Mouse (Mus musculus) MEL (cell line): ENCODE data around the gene Rnps1. TPM values are rescaled to one million over a fixed set of nuclear protein-coding genes. Genes with fewer than 3 reads are reported as not detected.
"Not testable (repeated sequence)": the region's sequence is repeated elsewhere in the genome, so short reads cannot be mapped to it uniquely, and the experiment has no call there.

ENCODE experiments used
- DNase-seq: peaks from one replicate; pipeline ENCODE4 v3.0.0; 2011; ENCODE audit warnings: low read depth, low spot score
- H3K27ac ChIP-seq: 2 replicates; pipeline ENCODE4 v1.5.1; 2012; ENCODE audit warnings: low read depth, mild to moderate bottlenecking, control low read depth, low read length, moderate library complexity; ENCODE audit not compliant: control insufficient read depth
- H3K27me3 ChIP-seq, 2 experiments: fragments of 150-350 bp in 1 of 2; sonication (generic) in 1 of 2; 2 replicates each; pipeline ENCODE4 v1.6.1; 2012; ENCODE audit warnings: low read length in 2 of 2, mild to moderate bottlenecking in 2 of 2, improper control_type of control experiment in 1 of 2, moderate library complexity in 1 of 2; ENCODE audit not compliant: insufficient read depth in 2 of 2, control insufficient read depth in 1 of 2
- H3K36me3 ChIP-seq, 2 experiments: 2 replicates each; pipeline ENCODE4 v1.6.1; 2012 to 2014; ENCODE audit warnings: low read length in 2 of 2, improper control_type of control experiment in 1 of 2, inconsistent platforms in 1 of 2, mild to moderate bottlenecking in 1 of 2; ENCODE audit not compliant: insufficient read depth in 2 of 2, control insufficient read depth in 1 of 2
- H3K4me1 ChIP-seq, 2 experiments: fragments of 150-350 bp in 1 of 2; sonication (generic) in 1 of 2; 2 replicates each; pipeline ENCODE4 v1.6.1; 2012; ENCODE audit warnings: low read length in 2 of 2, improper control_type of control experiment in 1 of 2, mild to moderate bottlenecking in 1 of 2; ENCODE audit not compliant: insufficient read depth in 2 of 2, control insufficient read depth in 1 of 2
- H3K4me3 ChIP-seq, 2 experiments: fragments of 150-350 bp in 1 of 2; sonication (generic) in 1 of 2; 2 replicates each; pipeline ENCODE4 v1.5.1; 2012; ENCODE audit warnings: low read depth in 2 of 2, low read length in 2 of 2, mild to moderate bottlenecking in 2 of 2, moderate library complexity in 2 of 2, control low read depth in 1 of 2, improper control_type of control experiment in 1 of 2; ENCODE audit not compliant: control insufficient read depth in 1 of 2, insufficient read depth in 1 of 2
- H3K79me2 ChIP-seq: 2 replicates; pipeline ENCODE4 v1.6.1; 2012; ENCODE audit warnings: mild to moderate bottlenecking, low read length, moderate library complexity; ENCODE audit not compliant: control insufficient read depth, poor library complexity, insufficient read depth
- H3K9ac ChIP-seq: 2 replicates; pipeline ENCODE4 v1.6.1; 2012; ENCODE audit warnings: low read depth, mild to moderate bottlenecking, control low read depth, low read length, moderate library complexity; ENCODE audit not compliant: control insufficient read depth, poor library complexity, severe bottlenecking
- H3K9me3 ChIP-seq: fragments of 150-350 bp; sonication (generic); replicated peaks from 2 replicates; pipeline ENCODE4 v1.6.1; 2012; ENCODE audit warnings: mild to moderate bottlenecking, low read length, improper control_type of control experiment, moderate library complexity; ENCODE audit not compliant: insufficient read depth
- BHLHE40 ChIP-seq: IDR thresholded peaks from 2 replicates; pipeline ENCODE4 v1.6.1; 2012; ENCODE audit warnings: low read depth, mild to moderate bottlenecking, inconsistent platforms, low read length, improper control_type of control experiment, borderline replicate concordance
- CHD1 ChIP-seq: IDR thresholded peaks from 2 replicates; pipeline ENCODE4 v1.6.1; 2012; ENCODE audit warnings: low read depth, mild to moderate bottlenecking, inconsistent platforms, low read length, improper control_type of control experiment
- CTCF ChIP-seq, 3 experiments: IDR thresholded peaks in 2 of 3; conservative IDR thresholded peaks in 1 of 3; 2 replicates each; pipeline ENCODE4 v1.5.1; 2011 to 2012; ENCODE audit warnings: low read length in 3 of 3, low read depth in 2 of 3, mild to moderate bottlenecking in 2 of 3, improper control_type of control experiment in 1 of 3, inconsistent platforms in 1 of 3, mixed read lengths in 1 of 3, moderate library complexity in 1 of 3; ENCODE audit not compliant: control insufficient read depth in 1 of 3, insufficient read depth in 1 of 3, poor library complexity in 1 of 3, severe bottlenecking in 1 of 3
- E2F4 ChIP-seq: IDR thresholded peaks from 2 replicates; pipeline ENCODE4 v1.6.1; 2011; ENCODE audit warnings: low read depth, low read length, improper control_type of control experiment, borderline replicate concordance
- ELF1 ChIP-seq: IDR thresholded peaks from 2 replicates; pipeline ENCODE4 v1.6.1; 2014; ENCODE audit warnings: low read depth, mild to moderate bottlenecking, inconsistent platforms, low read length, improper control_type of control experiment, moderate library complexity
- EP300 ChIP-seq, 2 experiments: IDR thresholded peaks; 2 replicates each; pipeline ENCODE4 v1.6.1; 2011; ENCODE audit warnings: improper control_type of control experiment in 2 of 2, low read length in 2 of 2, low read depth in 1 of 2, mild to moderate bottlenecking in 1 of 2
- ETS1 ChIP-seq: IDR thresholded peaks from 2 replicates; pipeline ENCODE4 v1.6.1; 2012; ENCODE audit warnings: low read depth, mild to moderate bottlenecking, inconsistent platforms, low read length, improper control_type of control experiment, moderate library complexity
- GATA1 ChIP-seq: IDR thresholded peaks from 2 replicates; pipeline ENCODE4 v1.6.1; 2011; ENCODE audit warnings: low read depth, low read length, improper control_type of control experiment
- HCFC1 ChIP-seq: IDR thresholded peaks from 2 replicates; pipeline ENCODE4 v1.6.1; 2012; ENCODE audit warnings: low read depth, mild to moderate bottlenecking, inconsistent platforms, low read length, improper control_type of control experiment, moderate library complexity
- MAX ChIP-seq: IDR thresholded peaks from 2 replicates; pipeline ENCODE4 v1.6.1; 2011; ENCODE audit warnings: low read length, improper control_type of control experiment
- MEF2A ChIP-seq: IDR thresholded peaks from 2 replicates; pipeline ENCODE4 v1.6.1; 2014; ENCODE audit warnings: low read depth, mild to moderate bottlenecking, inconsistent platforms, low read length, improper control_type of control experiment; ENCODE audit not compliant: poor library complexity, insufficient replicate concordance, severe bottlenecking; ENCODE audit errors: extremely low read depth
- MYB ChIP-seq: IDR thresholded peaks from 2 replicates; pipeline ENCODE4 v1.6.1; 2011; ENCODE audit warnings: mild to moderate bottlenecking, low read depth, low read length, improper control_type of control experiment
- NRF1 ChIP-seq: IDR thresholded peaks from 2 replicates; pipeline ENCODE4 v1.6.1; 2014; ENCODE audit warnings: low read depth, mild to moderate bottlenecking, inconsistent platforms, low read length, improper control_type of control experiment, moderate library complexity; ENCODE audit not compliant: poor library complexity, insufficient read depth, severe bottlenecking
- RAD21 ChIP-seq: IDR thresholded peaks from 2 replicates; pipeline ENCODE4 v1.6.1; 2011; ENCODE audit warnings: mild to moderate bottlenecking, low read depth, low read length, improper control_type of control experiment
- SIN3A ChIP-seq: IDR thresholded peaks from 2 replicates; pipeline ENCODE4 v1.6.1; 2012; ENCODE audit warnings: low read length, improper control_type of control experiment, inconsistent platforms
- SMC3 ChIP-seq: IDR thresholded peaks from 2 replicates; pipeline ENCODE4 v1.6.1; 2011; ENCODE audit warnings: low read depth, low read length, improper control_type of control experiment
- TAL1 ChIP-seq: IDR thresholded peaks from 2 replicates; pipeline ENCODE4 v1.6.1; 2012; ENCODE audit warnings: mild to moderate bottlenecking, inconsistent platforms, low read length, moderate library complexity, mixed read lengths
- USF1 ChIP-seq: IDR thresholded peaks from 2 replicates; pipeline ENCODE4 v1.6.1; 2014; ENCODE audit warnings: low read depth, mild to moderate bottlenecking, inconsistent platforms, low read length, improper control_type of control experiment, moderate library complexity
- USF2 ChIP-seq, 2 experiments: IDR thresholded peaks; 2 replicates each; pipeline ENCODE4 v1.6.1; 2011 to 2012; ENCODE audit warnings: improper control_type of control experiment in 2 of 2, low read length in 2 of 2, borderline replicate concordance in 1 of 2, inconsistent platforms in 1 of 2, low read depth in 1 of 2, mild to moderate bottlenecking in 1 of 2; ENCODE audit not compliant: insufficient read depth in 1 of 2
- ZC3H11A ChIP-seq: IDR thresholded peaks from 2 replicates; pipeline ENCODE4 v1.6.1; 2012; ENCODE audit warnings: low read depth, mild to moderate bottlenecking, inconsistent platforms, low read length, improper control_type of control experiment
- ZMIZ1 ChIP-seq: IDR thresholded peaks from 2 replicates; pipeline ENCODE4 v1.6.1; 2012; ENCODE audit warnings: low read depth, mild to moderate bottlenecking, inconsistent platforms, low read length, improper control_type of control experiment, moderate library complexity
- polyA plus RNA-seq, 2 experiments: library from polyadenylated mRNA; stranded (reverse) in 1 of 2; unstranded in 1 of 2; fragments of >175 nt in 1 of 2; fragments of >200 nt in 1 of 2; gene quantifications; 2 replicates each; pipeline versions ENCODE4 v1.2.1 to v1.2.4; 2012; ENCODE audit warnings: low replicate concordance in 2 of 2, low read depth in 1 of 2; ENCODE audit not compliant: insufficient read length in 2 of 2, insufficient read depth in 1 of 2, missing spikeins in 1 of 2
- total RNA-seq: library from RNA; depleted of rRNA; stranded (reverse); fragments of 300-350 nt; gene quantifications from 2 replicates; pipeline ENCODE4 v1.2.3, GENCODE M21; 2012

Gene Rnps1
- total and polyA plus RNA-seq, 3 experiments: 156 to 282 TPM; not detected in 1

GRCm38 (mm10) chr17:24424489-24424888, 10.1 kb downstream of the Rnps1 start:
- Histone ChIP-seq H3K27ac (no peak overlapping the region), H3K9ac (no peak overlapping the region), H3K9me3 (no peaks in the 10 kb centered on the region), H3K4me1 (peaks cover 0 to 2% of the 10 kb centered on the region in 2 experiments; a peak in 2 of 4 replicates), H3K4me3 (no peak overlapping the region), H3K79me2 (peaks cover 15% of the 10 kb centered on the region), H3K27me3 (no peaks in the 10 kb centered on the region), H3K36me3 (peaks cover 3 to 29% of the 10 kb centered on the region in 2 experiments; a peak in 3 of 4 replicates)
- no peak for TF ChIP-seq TAL1
- no peak for TF ChIP-seq USF1
- TF ChIP-seq ZMIZ1: no peak
- no peak for TF ChIP-seq ELF1
- no peak for TF ChIP-seq SIN3A
- no peak for TF ChIP-seq CHD1
- TF ChIP-seq GATA1: no peak
- TF ChIP-seq CTCF (IDR thresholded peaks at IDR 0.05 in 2 of 3, conservative IDR thresholded peaks at IDR 0.05 in 1 of 3; ENCODE audit: control insufficient read depth in 1 of 3, insufficient read depth in 1 of 3, low read depth in 2 of 3, low read length in 3 of 3, poor library complexity in 1 of 3, severe bottlenecking in 1 of 3): no peak
- no peak for TF ChIP-seq USF2 (IDR thresholded peaks at IDR 0.05; ENCODE audit: borderline replicate concordance in 1 of 2, insufficient read depth in 1 of 2, low read depth in 1 of 2, low read length in 2 of 2)
- no peak for TF ChIP-seq MAX
- no peak for TF ChIP-seq BHLHE40
- no peak for TF ChIP-seq ZC3H11A
- no peak for TF ChIP-seq ETS1
- TF ChIP-seq E2F4: no peak
- TF ChIP-seq SMC3: no peak
- TF ChIP-seq RAD21: no peak
- DNase-seq: no peak

GRCm38 (mm10) chr17:24425326-24425725, 11.0 kb downstream of the Rnps1 start:
- peaks cover 3 to 24% of the 10 kb centered on the region in 2 experiments; a peak in 3 of 4 replicates for H3K36me3 ChIP-seq
- H3K4me1 ChIP-seq, H3K27ac ChIP-seq, H3K9me3 ChIP-seq, H3K27me3 ChIP-seq, H3K4me3 ChIP-seq, H3K9ac ChIP-seq, DNase-seq: not testable (repeated sequence)
- H3K79me2 ChIP-seq: peaks cover 13% of the 10 kb centered on the region

- TF ChIP-seq NRF1: no peak
- no peak for TF ChIP-seq EP300 (IDR thresholded peaks at IDR 0.05; ENCODE audit: low read depth in 1 of 2, low read length in 2 of 2)
- no peak for TF ChIP-seq E2F4
- TF ChIP-seq MAX: no peak
- TF ChIP-seq HCFC1: no peak
- TF ChIP-seq MEF2A: no peak
- no peak for TF ChIP-seq CTCF (IDR thresholded peaks at IDR 0.05 in 2 of 3, conservative IDR thresholded peaks at IDR 0.05 in 1 of 3; ENCODE audit: control insufficient read depth in 1 of 3, insufficient read depth in 1 of 3, low read depth in 2 of 3, low read length in 3 of 3, poor library complexity in 1 of 3, severe bottlenecking in 1 of 3)
- no peak for TF ChIP-seq MYB
- H3K27me3 ChIP-seq: no peaks in the 10 kb centered on the region
- H3K79me2 ChIP-seq: peaks cover 13% of the 10 kb centered on the region
- no peaks in the 10 kb centered on the region for H3K9me3 ChIP-seq
- H3K4me3 ChIP-seq: no peak overlapping the region
- peaks cover 0 to 2% of the 10 kb centered on the region in 2 experiments; a peak in 2 of 4 replicates for H3K4me1 ChIP-seq
- no peak for DNase-seq
- H3K9ac ChIP-seq: no peak overlapping the region
- no peak overlapping the region for H3K27ac ChIP-seq
- H3K36me3 ChIP-seq: peaks cover 3 to 22% of the 10 kb centered on the region in 2 experiments; a peak in 3 of 4 replicates
These were observed 11.5 kb downstream of the Rnps1 start for GRCm38 (mm10) chr17:24425905-24426304.
